Mouse (Mus musculus): ENCODE results near the gene Aqp9.
"Not testable (repeated sequence)": the region's sequence is repeated elsewhere in the genome, so short reads cannot be mapped to it uniquely, and the experiment has no call there.

Gene Aqp9

DNA sequence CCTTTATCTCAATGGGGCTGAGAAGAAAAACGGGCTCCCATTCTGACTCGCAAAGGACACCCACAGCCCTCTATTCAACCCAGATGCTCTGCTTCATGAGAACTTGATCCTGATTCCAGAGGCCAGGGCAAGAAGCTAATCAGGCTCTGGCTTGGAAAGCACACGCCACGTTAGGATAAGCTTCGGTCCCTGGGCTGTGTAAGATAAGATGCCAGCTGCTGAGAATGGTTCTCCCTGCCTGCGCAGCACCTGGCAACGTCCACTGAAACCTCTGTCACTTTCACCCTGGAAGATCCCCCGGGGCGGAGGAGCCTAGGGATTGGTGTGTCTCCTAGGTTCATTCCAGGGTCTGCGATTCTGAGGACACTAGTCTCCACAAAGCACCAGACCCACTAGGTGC lies 22.3 kb downstream of the Aqp9 start:
- in situ Hi-C loops (cut with MboI; ENCODE audit: low sequenced_read_pairs), result no loop called here

DNA sequence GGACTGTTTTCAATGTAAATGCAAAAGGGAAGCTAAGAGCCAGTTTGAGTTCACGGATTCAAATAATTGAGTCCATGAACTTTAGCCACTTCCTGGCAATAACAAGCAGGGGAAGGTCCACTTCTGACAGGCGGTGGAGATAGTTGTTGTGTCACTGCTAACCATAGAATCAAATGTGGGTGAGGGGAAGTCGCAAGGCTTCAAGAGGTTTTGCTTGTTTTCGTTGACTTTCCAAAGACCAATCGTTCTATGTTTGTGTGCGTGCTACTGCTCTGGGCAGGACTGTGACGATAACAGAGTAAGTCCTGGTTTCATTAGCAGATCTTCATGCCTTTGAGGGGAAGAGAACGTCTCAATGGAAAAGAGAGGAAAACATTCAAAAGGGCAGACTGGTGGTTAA lies 28.3 kb downstream of the Aqp9 start:
- in situ Hi-C loops (cut with MboI; ENCODE audit: low sequenced_read_pairs), result no loop called here

DNA sequence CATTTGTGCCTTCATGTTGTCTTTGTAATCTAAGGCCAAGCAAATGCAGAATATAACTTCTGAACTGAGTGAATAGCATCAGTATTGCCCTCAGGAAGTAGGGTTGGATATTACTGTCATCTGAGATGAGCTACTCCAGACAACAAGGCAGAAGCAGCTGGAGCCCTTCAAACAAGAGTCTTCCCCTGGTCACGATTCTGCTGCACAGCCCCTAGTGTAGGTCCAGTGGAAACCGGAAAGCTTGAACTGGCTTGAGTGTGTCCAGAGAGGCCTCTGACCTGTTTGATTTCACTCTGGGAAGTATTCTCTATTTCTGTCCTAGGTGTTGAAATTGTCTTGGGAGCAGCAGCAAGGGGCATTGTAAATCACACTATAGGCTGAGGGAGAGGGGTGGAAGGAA lies 29.5 kb downstream of the Aqp9 start:
- in situ Hi-C loops (cut with MboI; ENCODE audit: low sequenced_read_pairs), result no loop called here

DNA sequence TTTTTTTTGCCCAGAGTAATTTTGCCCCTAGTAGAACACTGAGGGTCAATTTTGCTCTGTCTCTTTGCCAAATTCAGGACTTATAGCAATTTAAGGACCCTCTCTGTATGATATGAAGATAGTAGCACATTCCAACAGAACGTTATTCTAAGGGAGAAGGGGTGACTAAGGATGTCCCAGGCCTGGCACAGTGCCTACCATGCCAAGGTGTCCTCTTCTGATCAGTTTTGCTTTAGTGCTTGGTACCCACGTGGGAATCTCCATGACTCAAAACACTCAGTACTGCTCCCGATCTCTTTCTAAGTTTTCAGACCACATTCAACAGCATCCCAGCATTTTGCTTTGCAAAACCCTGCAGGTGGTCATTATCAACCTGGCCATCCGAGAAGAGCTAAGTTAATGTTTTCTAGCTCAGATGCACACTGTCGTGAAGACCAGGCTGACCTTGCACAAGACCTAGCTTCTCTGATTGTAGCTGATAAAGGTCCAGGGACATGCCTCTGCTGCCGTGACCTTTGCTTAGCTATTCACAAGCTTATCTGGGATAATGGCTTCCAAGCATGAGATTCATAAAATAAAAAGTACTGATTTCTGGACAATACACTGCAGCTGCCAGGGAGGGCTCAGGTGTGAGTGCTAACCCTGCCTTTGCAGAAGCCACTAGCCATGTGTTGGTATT lies 31.1 kb downstream of the Aqp9 start:
- in situ Hi-C loops (cut with MboI; ENCODE audit: low sequenced_read_pairs), result no loop called here

DNA sequence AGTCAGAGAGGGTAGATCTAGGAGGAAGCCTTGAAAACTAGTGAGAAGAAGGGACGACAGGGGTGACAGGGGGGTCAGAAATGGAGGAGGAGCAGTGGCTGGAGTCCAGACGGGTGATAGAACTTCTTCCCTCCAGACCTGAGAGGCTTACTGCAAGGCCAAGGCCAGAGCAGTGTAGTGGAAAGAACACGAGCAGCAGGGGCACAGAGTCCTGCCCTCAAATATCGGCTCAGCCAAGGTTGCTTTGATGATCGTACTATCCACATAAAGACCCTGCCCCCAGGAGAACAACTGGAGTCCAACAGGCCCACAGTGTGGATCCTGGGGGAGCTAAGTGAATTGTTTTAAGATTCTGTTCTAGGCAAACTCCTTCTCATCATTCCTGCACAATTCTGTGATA lies 33.4 kb downstream of the Aqp9 start:
- in situ Hi-C loops (cut with MboI; ENCODE audit: low sequenced_read_pairs), result no loop called here

DNA sequence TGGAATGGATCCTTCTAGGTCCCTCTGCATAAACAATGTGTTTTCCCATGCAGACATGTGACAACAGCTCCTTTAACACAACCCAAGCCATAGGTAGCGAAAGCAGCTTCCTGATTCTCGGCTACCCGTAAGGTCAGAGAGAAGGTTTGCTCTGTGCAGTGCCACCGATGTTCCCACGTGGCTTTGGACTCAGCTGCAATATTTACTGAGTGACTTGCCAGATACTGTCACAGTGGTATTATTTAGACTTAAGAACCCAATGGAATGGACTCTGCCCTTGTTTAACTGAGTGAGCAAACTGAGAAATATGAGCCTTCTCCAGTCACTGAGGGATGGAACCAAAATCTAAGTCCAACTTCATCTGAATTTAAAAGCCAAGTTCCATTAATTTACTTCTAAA lies 35.3 kb downstream of the Aqp9 start:
- in situ Hi-C loops (cut with MboI; ENCODE audit: low sequenced_read_pairs), result no loop called here

DNA sequence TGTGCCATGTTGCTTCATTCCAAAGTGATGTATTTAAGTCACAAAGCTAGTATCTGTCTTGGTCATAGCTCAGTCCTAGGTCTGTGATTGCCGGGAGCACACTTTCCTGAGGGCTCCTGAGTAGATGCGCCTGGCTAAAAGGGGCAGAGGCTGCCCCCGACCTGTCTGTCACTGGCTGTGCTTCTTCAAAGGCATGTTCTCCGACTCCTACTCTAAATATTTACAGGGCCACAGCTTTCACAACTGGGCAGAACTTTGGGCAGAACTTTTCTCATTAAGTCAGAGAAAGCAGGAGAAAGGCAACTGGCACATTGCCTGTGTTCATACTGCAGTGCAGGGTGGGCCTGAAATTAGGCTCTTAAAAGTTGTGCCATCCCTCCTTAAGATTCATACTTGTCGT lies 36.7 kb downstream of the Aqp9 start:
- in situ Hi-C loops (cut with MboI; ENCODE audit: low sequenced_read_pairs), result no loop called here

DNA sequence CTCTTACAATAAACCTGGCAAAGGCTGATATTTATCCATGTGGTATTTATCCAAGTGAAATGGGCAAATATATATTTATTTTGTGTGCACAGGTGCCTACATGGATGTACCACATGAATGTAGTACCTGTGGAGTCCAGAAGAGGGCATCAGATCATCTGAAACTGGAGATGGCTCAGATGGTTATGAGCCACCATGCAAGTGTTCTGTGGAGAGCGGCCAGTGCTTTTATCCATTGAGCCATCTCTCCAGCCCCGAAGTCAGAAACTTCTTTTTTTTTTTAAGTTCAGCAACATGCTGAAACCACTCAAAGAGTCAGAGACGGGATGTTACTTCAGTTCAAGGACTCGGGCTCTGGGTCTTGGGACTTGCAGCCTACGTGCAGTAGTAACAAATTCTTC lies 39.6 kb downstream of the Aqp9 start:
- in situ Hi-C loops (cut with MboI; ENCODE audit: low sequenced_read_pairs), result no loop called here

DNA sequence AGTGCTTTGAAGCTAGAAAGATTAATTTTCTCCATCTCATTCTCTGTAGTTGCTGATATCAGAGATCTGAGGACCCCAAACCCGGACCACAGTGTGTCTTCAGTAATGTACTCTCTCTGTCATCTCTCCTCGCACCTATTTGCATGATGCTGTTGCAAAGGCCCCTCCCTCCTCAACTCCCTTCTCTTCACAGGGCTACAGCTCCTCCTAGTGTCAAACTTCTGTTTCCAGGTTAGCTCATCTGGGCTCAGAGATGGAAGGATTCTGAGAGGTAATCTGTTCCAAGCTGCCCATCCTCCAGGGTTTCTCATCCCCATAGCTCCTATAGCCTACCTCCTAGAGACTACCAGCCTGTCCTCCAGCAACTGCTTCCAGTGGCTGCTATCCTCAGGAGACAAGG lies 42.3 kb downstream of the Aqp9 start:
- in situ Hi-C loops (cut with MboI; ENCODE audit: low sequenced_read_pairs), result no loop called here

DNA sequence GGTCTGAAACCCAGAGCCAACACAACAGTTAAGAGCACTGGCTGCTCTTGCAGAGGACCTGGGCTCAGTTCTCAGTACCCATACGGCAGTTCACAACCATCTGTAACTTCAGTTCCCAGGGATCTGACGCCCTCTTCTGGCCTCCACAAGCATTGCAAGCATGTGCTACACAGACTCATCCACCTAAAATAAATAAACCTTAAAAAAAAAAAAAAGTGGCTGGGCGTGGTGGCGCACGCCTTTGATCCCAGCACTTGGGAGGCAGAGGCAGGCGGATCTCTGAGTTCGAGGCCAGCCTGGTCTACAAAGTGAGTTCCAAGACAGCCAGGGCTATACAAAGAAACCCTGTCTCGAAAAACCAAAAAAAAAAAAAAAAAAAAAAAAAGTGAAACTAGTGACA lies 45.4 kb downstream of the Aqp9 start:
- in situ Hi-C loops (cut with MboI; ENCODE audit: low sequenced_read_pairs), result not testable (repeated sequence)

DNA sequence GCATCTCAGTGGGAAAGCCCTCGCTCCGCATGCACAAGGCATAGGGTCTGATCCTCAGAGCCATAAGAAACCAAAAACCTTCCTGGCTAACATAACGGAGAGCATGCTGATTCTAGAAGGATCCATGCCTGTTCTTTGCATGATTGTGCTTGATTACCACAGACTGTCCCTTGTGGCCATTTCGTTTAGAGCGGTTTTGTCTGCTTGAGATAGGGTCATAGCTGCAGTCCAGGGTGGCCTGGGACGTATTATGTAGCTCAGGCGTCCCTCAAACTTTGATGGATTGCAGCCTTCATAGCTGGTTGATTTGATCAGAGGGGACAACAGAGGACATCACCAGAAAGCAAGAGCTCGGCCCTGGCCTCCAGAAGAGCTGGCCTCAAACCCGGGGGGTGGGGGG lies 47.6 kb downstream of the Aqp9 start:
- in situ Hi-C loops (cut with MboI; ENCODE audit: low sequenced_read_pairs), result no loop called here

DNA sequence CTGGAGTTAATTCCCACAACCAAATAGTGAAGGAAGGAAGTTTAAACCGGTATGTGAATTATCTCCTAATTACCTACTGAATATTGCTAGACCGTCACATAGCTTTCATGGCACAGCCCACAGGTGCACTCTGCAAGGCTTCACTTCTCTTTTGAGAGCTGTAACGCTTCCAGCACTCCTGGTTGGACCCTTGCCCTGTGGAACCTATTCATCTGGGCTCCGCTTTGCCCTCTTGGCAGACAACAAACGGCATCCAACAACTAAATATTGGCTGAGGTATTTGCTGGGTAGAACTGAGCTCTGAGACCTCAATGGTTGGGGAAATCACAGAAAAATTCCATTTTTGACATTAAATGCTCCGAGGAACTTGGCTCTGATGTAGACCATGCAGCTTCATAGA lies 55.3 kb downstream of the Aqp9 start:
- in situ Hi-C loops (cut with MboI; ENCODE audit: low sequenced_read_pairs), result no loop called here

DNA sequence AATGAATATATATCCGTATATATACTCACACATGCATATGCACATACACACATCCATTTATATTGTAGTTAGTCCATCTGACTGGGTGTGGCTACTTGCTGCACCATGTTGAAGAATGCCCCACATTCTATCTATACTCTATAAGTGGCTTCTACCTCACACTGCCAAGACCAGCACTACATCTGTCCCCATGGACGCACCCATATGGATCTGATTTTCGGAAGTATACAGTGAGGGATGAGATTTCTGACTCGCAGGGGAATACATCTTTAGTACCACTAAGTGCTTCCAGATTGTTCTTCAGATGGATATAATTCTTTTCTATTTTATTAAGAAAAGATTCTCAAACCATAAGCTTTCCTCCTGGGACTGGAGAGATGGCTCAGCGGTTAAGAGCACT lies 65.0 kb downstream of the Aqp9 start:
- in situ Hi-C loops (cut with MboI; ENCODE audit: low sequenced_read_pairs), result no loop called here

DNA sequence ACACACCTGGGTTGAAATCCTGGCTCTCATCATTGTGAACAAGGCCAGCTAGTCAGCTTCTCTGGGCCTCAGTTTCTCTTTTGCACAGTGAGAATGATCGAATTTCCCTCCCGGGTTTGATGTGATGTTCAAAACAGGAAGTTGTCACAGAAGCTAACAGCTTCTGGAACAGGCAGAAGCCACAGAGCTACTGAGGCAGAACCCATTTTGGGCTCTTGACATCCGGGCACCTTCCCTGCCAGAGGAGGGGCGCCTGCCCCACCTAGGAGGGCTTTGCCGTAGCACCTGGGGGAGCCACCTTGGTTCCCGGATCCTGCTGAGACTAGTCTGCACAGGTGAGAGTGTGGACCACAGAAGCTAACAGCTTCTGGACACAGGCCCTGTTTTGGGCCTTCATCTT lies 74.4 kb downstream of the Aqp9 start:
- in situ Hi-C loops (cut with MboI; ENCODE audit: low sequenced_read_pairs), result no loop called here

DNA sequence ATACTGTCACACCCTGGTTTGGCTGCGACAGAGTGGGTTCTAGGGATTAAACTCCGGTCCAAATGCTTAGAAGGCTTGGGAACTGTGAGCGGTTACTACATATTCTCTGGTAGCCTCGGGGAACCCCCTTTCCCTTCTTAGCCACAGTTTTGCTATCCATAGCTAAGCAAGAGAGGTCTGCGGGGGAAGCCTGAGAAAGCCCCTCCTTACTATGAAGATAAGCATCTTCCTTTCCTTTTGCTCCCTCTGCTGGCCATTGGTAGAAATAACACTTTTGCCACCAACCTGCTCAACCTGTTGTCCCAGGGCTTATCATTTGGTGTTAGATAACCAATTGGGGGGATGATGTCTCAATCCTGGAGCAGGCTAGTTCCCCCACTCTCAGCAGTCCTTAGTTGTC lies 76.4 kb downstream of the Aqp9 start:
- in situ Hi-C loops (cut with MboI; ENCODE audit: low sequenced_read_pairs), result no loop called here

DNA sequence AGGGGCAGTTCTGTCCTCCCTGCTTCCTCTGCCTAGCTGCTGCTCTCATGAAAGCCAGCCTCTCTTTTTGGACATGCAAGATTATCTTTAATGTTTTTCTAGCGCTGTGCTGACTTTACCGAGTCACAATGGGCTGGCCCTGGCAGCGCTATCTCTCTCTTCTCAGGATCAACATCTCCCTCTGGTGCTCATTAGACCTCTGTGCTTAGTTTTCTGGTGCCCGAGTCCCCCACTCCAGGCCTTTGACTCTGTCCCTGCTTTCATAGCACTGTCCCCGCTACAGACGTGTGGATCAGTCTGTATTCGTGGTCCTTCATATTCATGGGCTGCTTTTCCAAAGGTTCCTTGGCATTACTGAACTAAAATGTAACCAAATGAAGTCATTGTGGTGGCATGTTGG lies 89.3 kb downstream of the Aqp9 start:
- in situ Hi-C loops (cut with MboI; ENCODE audit: low sequenced_read_pairs), result loop anchor here (10.0 kb wide), 1 partner anchor 404 kb away; the partner anchor contains the start of gene Adam10

DNA sequence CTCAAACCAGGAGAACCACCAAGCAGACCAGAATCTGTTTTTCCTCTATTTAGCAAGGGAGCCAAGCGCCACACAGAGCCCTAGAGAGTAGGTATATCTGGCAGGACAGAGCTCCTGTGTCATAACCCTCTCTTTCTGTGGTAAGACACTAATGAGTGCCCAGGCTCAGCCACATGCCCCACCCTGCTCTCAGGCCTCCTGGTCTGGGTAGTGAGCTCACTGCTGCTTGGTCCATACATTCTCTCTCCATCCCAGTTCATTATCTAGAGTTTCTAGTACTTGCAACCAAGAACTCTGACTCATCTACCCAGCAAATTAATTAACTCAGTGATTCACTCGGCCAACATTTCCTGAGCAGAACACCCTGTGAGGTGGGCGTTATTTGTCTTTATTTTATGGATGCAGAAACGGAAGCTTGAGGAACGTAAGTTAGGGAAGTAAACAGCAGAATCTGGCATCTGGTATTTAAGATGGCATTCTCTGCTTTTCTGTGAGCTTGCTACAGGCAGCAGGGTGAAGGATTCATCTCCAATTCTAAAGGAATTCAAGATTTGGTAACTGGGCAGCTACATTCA lies 91.1 kb downstream of the Aqp9 start:
- in situ Hi-C loops (cut with MboI; ENCODE audit: low sequenced_read_pairs), result loop anchor here (10.0 kb wide), 1 partner anchor 403 kb away; the partner anchor contains the start of gene Adam10

DNA sequence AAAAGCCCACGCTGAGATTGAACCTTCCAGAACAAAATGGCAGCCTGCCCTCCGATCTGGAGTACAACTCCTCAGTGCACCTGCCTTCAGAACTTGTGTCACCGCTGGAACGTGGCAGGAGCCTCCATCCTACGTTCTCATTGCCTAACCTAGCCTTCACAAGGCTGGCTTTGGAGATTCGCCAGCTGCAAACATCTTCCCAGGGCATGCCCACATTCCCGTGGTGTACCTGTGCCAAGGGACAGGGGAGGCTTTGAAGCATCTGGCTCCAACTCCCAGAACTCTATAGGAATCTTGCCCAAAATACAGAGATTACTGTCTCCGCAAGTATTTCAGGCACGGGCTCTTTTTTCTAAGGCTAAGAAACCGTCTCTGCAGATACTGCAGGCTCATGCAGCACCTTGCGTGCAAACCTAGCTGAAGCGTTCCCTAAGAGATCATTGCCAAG lies 92.3 kb downstream of the Aqp9 start:
- in situ Hi-C loops (cut with MboI; ENCODE audit: low sequenced_read_pairs), result loop anchor here (10.0 kb wide), 1 partner anchor 401 kb away; the partner anchor contains the start of gene Adam10

DNA sequence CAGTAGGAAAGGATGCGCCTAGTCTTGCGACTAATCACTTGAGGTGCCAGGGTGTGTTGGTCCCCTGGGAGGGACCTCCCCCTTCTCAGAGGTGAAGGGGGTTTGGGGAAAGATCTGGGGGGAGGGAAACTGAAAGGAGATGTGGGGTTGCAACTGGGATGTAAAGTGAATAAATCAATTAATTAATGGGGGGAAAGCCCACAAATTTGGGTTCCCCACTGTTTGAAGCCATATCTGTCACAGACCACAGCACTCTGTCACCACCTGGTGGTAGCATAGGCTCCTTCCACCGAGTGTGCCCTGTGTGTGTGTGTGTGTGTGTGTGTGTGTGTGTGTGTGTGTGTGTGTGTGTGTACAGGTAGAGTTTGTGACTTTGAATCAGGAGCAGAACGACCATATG lies 94.7 kb downstream of the Aqp9 start:
- in situ Hi-C loops (cut with MboI; ENCODE audit: low sequenced_read_pairs), result loop anchor here (10.0 kb wide), 1 partner anchor 399 kb away; the partner anchor contains the start of gene Adam10

DNA sequence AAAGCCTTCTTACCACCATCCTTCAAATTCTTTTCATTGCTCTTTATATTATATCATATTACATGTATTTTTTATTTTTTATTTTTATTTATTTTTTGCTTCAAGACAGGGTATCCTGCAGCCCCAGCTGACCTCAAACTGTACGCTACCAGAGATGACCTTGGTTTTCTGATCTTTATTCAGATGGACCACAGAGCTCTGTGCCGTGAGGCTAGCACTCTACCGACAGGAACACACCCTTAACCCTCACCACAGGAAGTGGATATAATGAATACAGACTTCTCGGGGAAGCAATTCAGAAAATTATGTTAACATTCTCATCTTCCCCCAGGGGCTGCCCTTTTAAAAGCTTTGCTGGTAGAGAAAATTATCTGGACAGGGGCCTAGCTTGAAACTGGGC lies 95.4 kb downstream of the Aqp9 start:
- in situ Hi-C loops (cut with MboI; ENCODE audit: low sequenced_read_pairs), result loop anchor here (10.0 kb wide), 1 partner anchor 398 kb away; the partner anchor contains the start of gene Adam10

DNA sequence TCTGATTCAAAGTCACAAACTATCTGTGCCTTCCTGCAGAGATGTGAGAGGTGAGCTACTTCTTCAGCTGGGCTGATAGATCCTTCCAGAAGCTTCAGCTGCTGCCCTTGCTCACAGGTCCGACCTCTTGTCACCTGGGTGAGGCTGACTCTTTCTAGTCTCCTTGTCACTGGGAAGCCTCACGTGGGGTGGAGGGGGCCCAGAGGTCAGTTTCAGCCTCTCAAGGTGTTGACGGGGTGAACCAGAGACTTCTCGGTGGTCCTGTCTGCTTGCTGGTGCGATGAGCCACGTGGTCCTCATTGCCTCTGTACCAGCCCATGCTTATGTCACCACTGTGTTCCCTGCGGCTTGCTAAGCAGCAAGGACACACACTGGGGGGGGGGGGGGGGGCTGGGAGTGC lies 96.0 kb downstream of the Aqp9 start:
- in situ Hi-C loops (cut with MboI; ENCODE audit: low sequenced_read_pairs), result loop anchor here (10.0 kb wide), 1 partner anchor 398 kb away; the partner anchor contains the start of gene Adam10

DNA sequence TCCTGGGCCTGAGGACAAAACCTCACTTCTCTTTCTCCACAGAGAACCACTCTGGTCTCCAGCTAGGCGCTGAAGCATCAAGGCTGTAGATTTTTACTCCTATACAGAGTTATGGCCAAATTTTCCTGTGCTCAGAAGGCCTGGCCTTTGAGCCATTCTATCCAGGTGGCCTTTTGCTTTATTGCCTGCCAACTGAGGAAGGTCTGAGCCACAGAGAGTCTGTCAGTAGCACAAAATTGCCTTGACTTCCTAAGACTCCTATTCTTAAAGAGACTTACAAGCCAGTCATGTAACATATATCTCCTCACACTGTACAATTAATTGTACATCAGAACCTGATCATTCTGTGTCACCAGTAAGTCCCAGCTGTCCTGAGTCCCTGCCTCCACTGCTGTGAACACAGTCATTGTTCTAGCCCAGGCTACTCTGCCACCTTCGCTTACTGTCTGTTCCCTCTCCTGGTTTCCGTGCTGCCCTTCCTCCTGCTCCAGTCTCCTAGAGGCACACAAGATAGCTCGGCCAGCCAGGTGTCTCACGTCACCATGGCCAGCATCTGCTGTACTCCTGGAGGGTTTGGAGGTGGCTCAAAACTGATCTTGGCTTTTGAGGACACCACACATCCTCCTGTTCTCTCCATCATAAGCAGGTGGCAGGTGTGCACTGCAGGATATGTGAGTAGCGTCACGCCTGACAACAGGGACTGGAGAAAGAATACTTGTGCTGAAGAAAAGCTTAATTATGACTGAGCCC lies 96.7 kb downstream of the Aqp9 start:
- in situ Hi-C loops (cut with MboI; ENCODE audit: low sequenced_read_pairs), result loop anchor here (10.0 kb wide), 1 partner anchor 397 kb away; the partner anchor contains the start of gene Adam10
